Mouse (Mus musculus): ENCODE results near the gene Arl15. TPM values are rescaled to one million over a fixed set of nuclear protein-coding genes. Genes with fewer than 3 reads are reported as not detected.

Gene Arl15
- polyA plus RNA-seq, 1 experiment from 2014 or later, result 8.6 TPM

GRCm38 (mm10) chr13:113856946-113857345, 62.6 kb downstream of the Arl15 start:
- Histone ChIP-seq H3K4me3 (ENCODE audit: low read depth, low read length) (no peak overlapping the region), H3K36me3 (ENCODE audit: control insufficient read depth, insufficient read depth, low read length) (no peaks in the 10 kb centered on the region), H3K9me3 (ENCODE audit: control insufficient read depth, low read length) (no peaks in the 10 kb centered on the region), H3K4me2 (ENCODE audit: low read length) (no peak overlapping the region), H3K9ac (ENCODE audit: low read length) (no peak overlapping the region), H3K4me1 (replicated peaks; ENCODE audit: control insufficient read depth, insufficient read depth, low read length) (0 out of 2 replicates have a peak, but pooled peaks cover 5% of the 10 kb centered on the region), H3K27ac (ENCODE audit: low read depth) (no peak overlapping the region), H3K27me3 (replicated peaks; ENCODE audit: control insufficient read depth, insufficient read depth, low read length) (no peaks in the 10 kb centered on the region)
- 77% methylated on average over 4 of the region's 4 CpGs for WGBS
- DNase-seq (ENCODE audit: low spot score) (no peak), ATAC-seq (replicated peaks; ENCODE audit: low FRiP score, low TSS enrichment, low read depth) (no peak)

- H3K9ac ChIP-seq (ENCODE audit: low read length), result no peak overlapping the region
- 71% methylated on average over 13 of the region's 13 CpGs for WGBS
- no peak for DNase-seq (ENCODE audit: low spot score)
- ATAC-seq (replicated peaks; ENCODE audit: low FRiP score, low TSS enrichment, low read depth), result no peak
- H3K4me2 ChIP-seq (ENCODE audit: low read length), result no peak overlapping the region
- H3K4me1 ChIP-seq (replicated peaks; ENCODE audit: control insufficient read depth, insufficient read depth, low read length), result 0 out of 2 replicates have a peak, but pooled peaks cover 5% of the 10 kb centered on the region
- no peaks in the 10 kb centered on the region for H3K9me3 ChIP-seq (ENCODE audit: control insufficient read depth, low read length)
- no peaks in the 10 kb centered on the region for H3K27me3 ChIP-seq (replicated peaks; ENCODE audit: control insufficient read depth, insufficient read depth, low read length)
- no peak overlapping the region for H3K4me3 ChIP-seq (ENCODE audit: low read depth, low read length)
- H3K27ac ChIP-seq (ENCODE audit: low read depth), result no peak overlapping the region
- H3K36me3 ChIP-seq (ENCODE audit: control insufficient read depth, insufficient read depth, low read length), result no peaks in the 10 kb centered on the region
Observed at GRCm38 (mm10) chr13:113858667-113859391, 64.5 kb downstream of the Arl15 start.

- no peak overlapping the region for H3K4me2 ChIP-seq (ENCODE audit: low read length)
- H3K27ac ChIP-seq (ENCODE audit: low read depth), result no peak overlapping the region
- H3K9me3 ChIP-seq (ENCODE audit: control insufficient read depth, low read length), result no peaks in the 10 kb centered on the region
- no peak overlapping the region for H3K9ac ChIP-seq (ENCODE audit: low read length)
- H3K36me3 ChIP-seq (ENCODE audit: control insufficient read depth, insufficient read depth, low read length), result no peaks in the 10 kb centered on the region
- ATAC-seq (replicated peaks; ENCODE audit: low FRiP score, low TSS enrichment, low read depth) (no peak), DNase-seq (ENCODE audit: low spot score) (no peak)
- H3K27me3 ChIP-seq (replicated peaks; ENCODE audit: control insufficient read depth, insufficient read depth, low read length), result no peaks in the 10 kb centered on the region
- H3K4me3 ChIP-seq (ENCODE audit: low read depth, low read length), result no peak overlapping the region
- 89% methylated on average over 11 of the region's 11 CpGs for WGBS
- H3K4me1 ChIP-seq (replicated peaks; ENCODE audit: control insufficient read depth, insufficient read depth, low read length), result 0 out of 2 replicates have a peak, but pooled peaks cover 5% of the 10 kb centered on the region
Observed at GRCm38 (mm10) chr13:113859392-113859776, 65.1 kb downstream of the Arl15 start.

GRCm38 (mm10) chr13:113860816-113861215, 66.5 kb downstream of the Arl15 start:
- ATAC-seq (replicated peaks; ENCODE audit: low FRiP score, low TSS enrichment, low read depth), result no peak
- DNase-seq (ENCODE audit: low spot score), result no peak
- no peaks in the 10 kb centered on the region for H3K36me3 ChIP-seq (ENCODE audit: control insufficient read depth, insufficient read depth, low read length)
- H3K4me3 ChIP-seq (ENCODE audit: low read depth, low read length), result no peak overlapping the region
- no peaks in the 10 kb centered on the region for H3K9me3 ChIP-seq (ENCODE audit: control insufficient read depth, low read length)
- no peak overlapping the region for H3K4me2 ChIP-seq (ENCODE audit: low read length)
- WGBS, result 83% methylated on average over 4 of the region's 4 CpGs
- H3K27me3 ChIP-seq (replicated peaks; ENCODE audit: control insufficient read depth, insufficient read depth, low read length), result no peaks in the 10 kb centered on the region
- H3K27ac ChIP-seq (ENCODE audit: low read depth), result no peak overlapping the region
- no peak overlapping the region for H3K9ac ChIP-seq (ENCODE audit: low read length)
- H3K4me1 ChIP-seq (replicated peaks; ENCODE audit: control insufficient read depth, insufficient read depth, low read length), result no peaks in the 10 kb centered on the region

GRCm38 (mm10) chr13:113861231-113861630, 66.9 kb downstream of the Arl15 start:
- ATAC-seq (replicated peaks; ENCODE audit: low FRiP score, low TSS enrichment, low read depth) (no peak), DNase-seq (ENCODE audit: low spot score) (no peak)
- Histone ChIP-seq H3K27ac (ENCODE audit: low read depth) (no peak overlapping the region), H3K27me3 (replicated peaks; ENCODE audit: control insufficient read depth, insufficient read depth, low read length) (no peaks in the 10 kb centered on the region), H3K9me3 (ENCODE audit: control insufficient read depth, low read length) (no peaks in the 10 kb centered on the region), H3K4me2 (ENCODE audit: low read length) (no peak overlapping the region), H3K4me1 (replicated peaks; ENCODE audit: control insufficient read depth, insufficient read depth, low read length) (no peaks in the 10 kb centered on the region), H3K9ac (ENCODE audit: low read length) (no peak overlapping the region), H3K4me3 (ENCODE audit: low read depth, low read length) (no peak overlapping the region), H3K36me3 (ENCODE audit: control insufficient read depth, insufficient read depth, low read length) (no peaks in the 10 kb centered on the region)
- WGBS, result 94% methylated on average over 9 of the region's 9 CpGs

GRCm38 (mm10) chr13:113862951-113863350, 68.6 kb downstream of the Arl15 start:
- Histone ChIP-seq H3K36me3 (ENCODE audit: control insufficient read depth, insufficient read depth, low read length) (no peaks in the 10 kb centered on the region), H3K4me2 (ENCODE audit: low read length) (no peak overlapping the region), H3K4me3 (ENCODE audit: low read depth, low read length) (no peak overlapping the region), H3K27me3 (replicated peaks; ENCODE audit: control insufficient read depth, insufficient read depth, low read length) (no peaks in the 10 kb centered on the region), H3K27ac (ENCODE audit: low read depth) (no peak overlapping the region), H3K9ac (ENCODE audit: low read length) (no peak overlapping the region), H3K9me3 (ENCODE audit: control insufficient read depth, low read length) (no peaks in the 10 kb centered on the region), H3K4me1 (replicated peaks; ENCODE audit: control insufficient read depth, insufficient read depth, low read length) (no peaks in the 10 kb centered on the region)
- ATAC-seq (replicated peaks; ENCODE audit: low FRiP score, low TSS enrichment, low read depth) (no peak), DNase-seq (ENCODE audit: low spot score) (no peak)
- 79% methylated on average over 10 of the region's 10 CpGs for WGBS

- no peak overlapping the region for H3K4me2 ChIP-seq (ENCODE audit: low read length)
- no peak overlapping the region for H3K27ac ChIP-seq (ENCODE audit: low read depth)
- H3K27me3 ChIP-seq (replicated peaks; ENCODE audit: control insufficient read depth, insufficient read depth, low read length), result no peaks in the 10 kb centered on the region
- H3K9me3 ChIP-seq (ENCODE audit: control insufficient read depth, low read length), result no peaks in the 10 kb centered on the region
- no peak for DNase-seq (ENCODE audit: low spot score)
- no peak overlapping the region for H3K9ac ChIP-seq (ENCODE audit: low read length)
- WGBS, result 58% methylated on average over 10 of the region's 10 CpGs
- H3K4me1 ChIP-seq (replicated peaks; ENCODE audit: control insufficient read depth, insufficient read depth, low read length), result no peaks in the 10 kb centered on the region
- H3K4me3 ChIP-seq (ENCODE audit: low read depth, low read length), result no peak overlapping the region
- H3K36me3 ChIP-seq (ENCODE audit: control insufficient read depth, insufficient read depth, low read length), result no peaks in the 10 kb centered on the region
- no peak for ATAC-seq (replicated peaks; ENCODE audit: low FRiP score, low TSS enrichment, low read depth)
Observed at GRCm38 (mm10) chr13:113863688-113864087, 69.4 kb downstream of the Arl15 start.

GRCm38 (mm10) chr13:113864278-113864677, 70.0 kb downstream of the Arl15 start:
- H3K27me3 ChIP-seq (replicated peaks; ENCODE audit: control insufficient read depth, insufficient read depth, low read length), result no peaks in the 10 kb centered on the region
- H3K4me1 ChIP-seq (replicated peaks; ENCODE audit: control insufficient read depth, insufficient read depth, low read length), result no peaks in the 10 kb centered on the region
- no peaks in the 10 kb centered on the region for H3K36me3 ChIP-seq (ENCODE audit: control insufficient read depth, insufficient read depth, low read length)
- H3K4me2 ChIP-seq (ENCODE audit: low read length), result no peak overlapping the region
- H3K4me3 ChIP-seq (ENCODE audit: low read depth, low read length), result no peak overlapping the region
- no peak overlapping the region for H3K27ac ChIP-seq (ENCODE audit: low read depth)
- DNase-seq (ENCODE audit: low spot score) (no peak), ATAC-seq (replicated peaks; ENCODE audit: low FRiP score, low TSS enrichment, low read depth) (no peak)
- WGBS, result 71% methylated on average over 7 of the region's 7 CpGs
- no peak overlapping the region for H3K9ac ChIP-seq (ENCODE audit: low read length)
- no peaks in the 10 kb centered on the region for H3K9me3 ChIP-seq (ENCODE audit: control insufficient read depth, low read length)

- Histone ChIP-seq H3K9me3 (ENCODE audit: control insufficient read depth, low read length) (no peaks in the 10 kb centered on the region), H3K4me1 (replicated peaks; ENCODE audit: control insufficient read depth, insufficient read depth, low read length) (no peaks in the 10 kb centered on the region), H3K4me2 (ENCODE audit: low read length) (no peak overlapping the region), H3K36me3 (ENCODE audit: control insufficient read depth, insufficient read depth, low read length) (no peaks in the 10 kb centered on the region), H3K4me3 (ENCODE audit: low read depth, low read length) (no peak overlapping the region), H3K9ac (ENCODE audit: low read length) (no peak overlapping the region), H3K27ac (ENCODE audit: low read depth) (no peak overlapping the region), H3K27me3 (replicated peaks; ENCODE audit: control insufficient read depth, insufficient read depth, low read length) (no peaks in the 10 kb centered on the region)
- DNase-seq (ENCODE audit: low spot score) (peak; percentile 78), ATAC-seq (replicated peaks; ENCODE audit: low FRiP score, low TSS enrichment, low read depth) (peak; percentile 30)
- WGBS, result 78% methylated on average over 1 of the region's 1 CpGs
Observed at GRCm38 (mm10) chr13:113864893-113865292, 70.6 kb downstream of the Arl15 start.

Data from intestine, embryonic 14.5 days (tissue).